Mouse (Mus musculus): ENCODE measurements at regions not wholly inside any gene's neighbourhood (a gene's known extent, or its start where the extent isn't known, plus 50 kb on each side); places are given as distances from the start of the nearest gene placed in this dataset.
"Not testable (repeated sequence)": the region's sequence is repeated elsewhere in the genome, so short reads cannot be mapped to it uniquely, and the experiment has no call there.

GRCm38 (mm10) chr2:100918122-100918521 lies 706.4 kb upstream of the Rag2 start:
- DNase-seq (ENCODE audit: low spot score in 2 of 2) = no peak

- no peak for DNase-seq (ENCODE audit: low spot score in 2 of 2)
Observed at GRCm38 (mm10) chr2:100919537-100920212, 704.8 kb upstream of the Rag2 start.

GRCm38 (mm10) chr2:100948632-100949031 lies 675.9 kb upstream of the Rag2 start:
- DNase-seq (ENCODE audit: low spot score in 2 of 2) = not testable (repeated sequence)

GRCm38 (mm10) chr2:100959412-100959811 lies 665.1 kb upstream of the Rag2 start:
- no peak for DNase-seq (ENCODE audit: low spot score in 2 of 2)

GRCm38 (mm10) chr2:100964584-100964983 lies 659.9 kb upstream of the Rag2 start:
- no peak for DNase-seq (ENCODE audit: low spot score in 2 of 2)

- no peak for DNase-seq (ENCODE audit: low spot score in 2 of 2)
Observed at GRCm38 (mm10) chr2:100977202-100977601, 647.3 kb upstream of the Rag2 start.

GRCm38 (mm10) chr2:100982362-100982761 lies 642.2 kb upstream of the Rag2 start:
- no peak for DNase-seq (ENCODE audit: low spot score in 2 of 2)

GRCm38 (mm10) chr2:101015353-101015752 lies 609.2 kb upstream of the Rag2 start:
- no peak for DNase-seq (ENCODE audit: low spot score in 2 of 2)

GRCm38 (mm10) chr2:101019384-101019783 lies 605.1 kb upstream of the Rag2 start:
- no peak for DNase-seq (ENCODE audit: low spot score in 2 of 2)

- peak; percentile 4 to 57 for DNase-seq (ENCODE audit: low spot score in 2 of 2)
Observed at GRCm38 (mm10) chr2:101021515-101021914, 603.0 kb upstream of the Rag2 start.

GRCm38 (mm10) chr2:101043050-101043449 lies 581.5 kb upstream of the Rag2 start:
- DNase-seq (ENCODE audit: low spot score in 2 of 2) = no peak

- no peak for DNase-seq (ENCODE audit: low spot score in 2 of 2)
Observed at GRCm38 (mm10) chr2:101062939-101063338, 561.6 kb upstream of the Rag2 start.

- no peak for DNase-seq (ENCODE audit: low spot score in 2 of 2)
Observed at GRCm38 (mm10) chr2:101074990-101075389, 549.5 kb upstream of the Rag2 start.

GRCm38 (mm10) chr2:101080231-101080630 lies 544.3 kb upstream of the Rag2 start:
- no peak for DNase-seq (ENCODE audit: low spot score in 2 of 2)

- no peak for DNase-seq (ENCODE audit: low spot score in 2 of 2)
Observed at GRCm38 (mm10) chr2:101083813-101084212, 540.7 kb upstream of the Rag2 start.

- no peak for DNase-seq (ENCODE audit: low spot score in 2 of 2)
Observed at GRCm38 (mm10) chr2:101084648-101085047, 539.9 kb upstream of the Rag2 start.

GRCm38 (mm10) chr2:101107183-101107872 lies 517.2 kb upstream of the Rag2 start:
- peak in 1 of 2 experiments; percentile 16 for DNase-seq (ENCODE audit: low spot score in 2 of 2)

- DNase-seq (ENCODE audit: low spot score in 2 of 2) = no peak
Observed at GRCm38 (mm10) chr2:101136867-101137266, 487.7 kb upstream of the Rag2 start.

GRCm38 (mm10) chr2:101139931-101140330 lies 484.6 kb upstream of the Rag2 start:
- no peak for DNase-seq (ENCODE audit: low spot score in 2 of 2)

GRCm38 (mm10) chr2:101156755-101157271 lies 467.7 kb upstream of the Rag2 start:
- DNase-seq (ENCODE audit: low spot score in 2 of 2) = no peak

GRCm38 (mm10) chr2:101159276-101159675 lies 465.2 kb upstream of the Rag2 start:
- DNase-seq (ENCODE audit: low spot score in 2 of 2) = peak in 1 of 2 experiments; percentile 73

- DNase-seq (ENCODE audit: low spot score in 2 of 2) = no peak
Observed at GRCm38 (mm10) chr2:101165942-101166341, 458.6 kb upstream of the Rag2 start.

GRCm38 (mm10) chr2:101172806-101173205 lies 451.7 kb upstream of the Rag2 start:
- DNase-seq (ENCODE audit: low spot score in 2 of 2) = peak; percentile 14 to 58

All from left cerebral cortex, adult 9 months (tissue).